Mouse (Mus musculus) kidney, postnatal 14 days (tissue): ENCODE measurements around the gene Farp1.

Experiments
- DNase-seq: peaks from one replicate; pipeline ENCODE4 v3.0.0; 2022; ENCODE audit warnings: mixed read lengths

The Farp1 gene

DNA sequence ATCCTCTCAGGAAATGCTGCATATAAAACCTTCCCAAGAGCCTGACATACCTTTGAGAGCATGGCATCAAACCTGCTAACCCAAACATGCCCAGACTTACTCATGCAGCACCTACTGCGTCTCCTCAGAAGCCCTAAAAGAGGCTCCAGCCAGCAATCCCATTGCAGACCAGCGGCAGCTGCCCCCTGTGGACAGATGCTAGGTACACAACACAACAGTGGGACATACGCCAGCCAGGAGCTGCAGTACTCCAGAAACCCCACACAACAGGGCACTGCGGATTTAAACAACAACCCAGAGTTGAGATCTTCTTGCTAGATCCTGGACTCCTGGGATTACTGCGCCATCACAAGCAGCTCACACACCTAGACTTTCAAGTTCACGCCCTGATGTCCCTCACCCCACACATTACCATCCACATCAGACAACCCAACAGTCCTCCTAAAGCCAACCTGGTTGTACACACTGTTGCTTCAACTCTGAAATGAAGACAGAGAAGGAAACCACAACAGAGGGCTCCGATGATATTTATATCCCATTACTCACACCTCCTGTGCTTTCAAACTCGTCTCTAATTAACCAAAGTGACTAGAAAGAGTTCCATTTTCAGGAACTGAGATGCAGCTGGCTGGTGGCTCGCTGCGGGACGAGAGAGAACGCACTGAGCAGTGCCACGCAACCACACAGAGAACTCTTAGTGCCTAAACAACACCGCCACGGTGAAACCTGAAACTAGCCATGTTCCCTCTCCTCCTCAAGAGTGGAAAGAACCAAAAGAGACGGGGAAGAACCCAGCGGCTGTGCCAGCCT is 289.7 kb downstream of the Farp1 start:
- DNase-seq, result no peak

DNA sequence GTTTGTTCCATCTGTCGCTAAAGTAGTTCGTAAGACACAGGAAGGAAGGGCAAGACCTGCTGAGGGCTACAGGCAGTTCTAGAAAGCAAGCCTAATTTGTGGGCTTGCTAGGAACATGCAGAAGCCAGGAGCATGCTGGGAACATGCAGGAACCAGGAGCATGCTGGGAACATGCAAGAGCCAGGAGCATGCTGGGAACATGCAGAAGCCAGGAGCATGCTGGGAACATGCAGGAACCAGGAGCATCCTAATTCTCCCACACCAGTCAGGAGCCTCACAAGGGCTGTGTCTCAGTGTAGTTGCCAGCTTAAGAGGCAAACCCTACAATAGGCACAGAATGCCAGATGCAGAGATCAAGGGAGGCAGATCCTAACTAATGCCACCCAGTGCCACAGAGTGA is 291.4 kb downstream of the Farp1 start:
- no peak for DNase-seq

DNA sequence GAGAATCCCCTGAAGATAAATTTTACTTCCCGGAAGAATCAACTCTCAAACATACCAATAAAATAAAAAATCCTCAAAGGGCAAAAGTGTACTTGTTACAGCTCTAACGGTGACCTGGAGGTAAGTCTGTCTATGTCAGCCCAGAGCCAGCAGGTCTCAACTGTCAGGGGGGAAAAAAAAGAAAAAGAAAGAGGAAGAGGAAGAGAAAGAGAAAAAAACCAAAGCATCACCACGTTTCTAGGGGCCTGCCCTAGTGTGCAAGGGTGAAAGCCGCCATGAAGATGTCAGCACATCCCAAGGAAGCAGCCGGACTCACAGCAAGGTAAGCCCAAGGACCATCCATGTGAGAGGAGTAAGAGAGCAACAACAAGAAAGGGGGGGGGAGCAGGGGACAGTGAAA is 293.9 kb downstream of the Farp1 start:
- DNase-seq, result no peak

DNA sequence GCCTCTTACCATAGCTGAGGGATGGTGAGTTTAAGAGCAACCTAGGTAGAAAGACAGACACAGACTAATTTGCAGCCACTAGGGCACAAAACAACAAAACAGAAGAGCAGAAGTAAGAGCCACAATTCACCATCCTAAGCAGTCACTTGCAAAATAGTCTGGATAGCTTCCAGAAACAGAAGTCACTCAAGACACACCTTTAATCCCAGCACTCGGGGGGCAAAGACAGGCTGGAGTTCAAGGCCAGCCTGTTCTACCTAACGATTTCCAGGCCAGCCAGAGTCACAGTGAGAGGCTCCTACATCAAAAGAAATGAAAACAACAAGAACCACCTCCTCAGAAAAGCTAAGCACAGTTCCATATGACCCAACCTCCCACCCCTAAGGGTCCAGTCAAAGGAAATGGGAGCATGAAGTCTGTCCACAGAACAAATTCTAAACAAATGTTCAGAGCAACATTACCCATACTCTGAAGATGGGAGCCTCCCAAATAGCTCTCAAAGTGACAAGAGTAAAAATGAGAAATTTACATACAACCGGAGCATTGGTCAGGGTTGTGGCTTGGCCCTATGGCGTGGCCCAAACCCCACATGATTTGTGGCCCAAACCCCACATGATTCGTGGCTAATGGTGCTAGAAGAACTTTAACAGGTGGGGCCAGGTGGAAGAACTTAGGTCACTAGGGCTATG is 294.5 kb downstream of the Farp1 start:
- no peak for DNase-seq

DNA sequence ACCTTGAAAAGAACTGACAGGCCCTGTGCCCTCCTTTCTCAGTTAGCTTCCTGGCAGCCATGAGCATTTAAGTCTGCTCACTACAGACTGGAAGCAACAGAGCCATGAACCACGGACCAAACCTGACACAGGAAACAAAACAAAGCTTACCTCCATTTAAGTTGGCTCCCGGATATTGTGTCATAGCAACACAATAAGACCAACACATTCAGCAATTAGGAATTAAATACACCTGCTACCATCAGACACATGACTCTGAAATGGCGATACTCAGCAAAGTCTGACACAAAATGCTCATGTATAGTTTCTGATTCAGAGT is 295.0 kb downstream of the Farp1 start:
- no peak for DNase-seq
